Mouse (Mus musculus) adrenal gland, adult 18-20 months (tissue): ENCODE results near the gene Gramd4. TPM values are rescaled to one million over a fixed set of nuclear protein-coding genes. Genes with fewer than 3 reads are reported as not detected.

Experiments
- DNase-seq, 2 experiments: peaks; one replicate each; pipeline ENCODE4 v3.0.0; 2021 to 2022; ENCODE audit warnings: low spot score in 2 of 2
- long read RNA-seq, 2 experiments: library from polyadenylated mRNA; stranded (forward); transcript quantifications; one replicate each; pipeline ENCODE4 v2.0.0; 2021
- total RNA-seq, 2 experiments: library from RNA; stranded (reverse); gene quantifications; 1 replicate in 1 of 2; 2 replicates in 1 of 2; pipeline ENCODE4 v1.2.3; 2021

The Gramd4 gene
- total RNA-seq = 10 to 100 TPM; 12.7 to 14.6 TPM
- long read RNA-seq, experiment 1, full-length matches to known transcripts = 1 of 31 reads
- long read RNA-seq, experiment 1, partial matches to known transcripts = 2 of 31 reads
- long read RNA-seq, experiment 1, other reads (novel, unspliced or antisense) = 28 of 31 reads
- long read RNA-seq, experiment 2, partial matches to known transcripts = 12 of 39 reads
- long read RNA-seq, experiment 2, other reads (novel, unspliced or antisense) = 27 of 39 reads

- DNase-seq = no peak
Observed at GRCm38 (mm10) chr15:86057413-86057812, at the start of gene Gramd4. Gene Gramd4 (plus strand): TSS chr15:86057695.

- no peak for DNase-seq
Observed at GRCm38 (mm10) chr15:86013130-86013529, 44.4 kb upstream of the Gramd4 start.

- DNase-seq = no peak
Observed at GRCm38 (mm10) chr15:86013656-86014055, 43.8 kb upstream of the Gramd4 start.

- peak; percentile 39 to 43 for DNase-seq
Observed at GRCm38 (mm10) chr15:86015026-86015425, 42.5 kb upstream of the Gramd4 start.

GRCm38 (mm10) chr15:86015860-86016541, 41.5 kb upstream of the Gramd4 start:
- no peak for DNase-seq

- no peak for DNase-seq
Observed at GRCm38 (mm10) chr15:86017336-86017735, 40.2 kb upstream of the Gramd4 start.

- DNase-seq = no peak
Observed at GRCm38 (mm10) chr15:86018753-86019512, 38.6 kb upstream of the Gramd4 start.

GRCm38 (mm10) chr15:86020008-86020407, 37.5 kb upstream of the Gramd4 start:
- DNase-seq = no peak

GRCm38 (mm10) chr15:86021301-86021700, 36.2 kb upstream of the Gramd4 start:
- DNase-seq = no peak

GRCm38 (mm10) chr15:86021971-86022370, 35.5 kb upstream of the Gramd4 start:
- DNase-seq = no peak

- DNase-seq = no peak
Observed at GRCm38 (mm10) chr15:86027871-86028270, 29.6 kb upstream of the Gramd4 start.

- DNase-seq = no peak
Observed at GRCm38 (mm10) chr15:86029981-86030380, 27.5 kb upstream of the Gramd4 start.

GRCm38 (mm10) chr15:86032811-86033190, 24.7 kb upstream of the Gramd4 start:
- no peak for DNase-seq

GRCm38 (mm10) chr15:86033191-86033841, 24.2 kb upstream of the Gramd4 start, which contains the start of gene Celsr1:
Gene Celsr1 (minus strand): TSS chr15:86033777.
- DNase-seq = peak in 1 of 2 experiments; percentile 20

GRCm38 (mm10) chr15:86034021-86034523, 23.4 kb upstream of the Gramd4 start:
- no peak for DNase-seq

- DNase-seq = no peak
Observed at GRCm38 (mm10) chr15:86034781-86035360, 22.6 kb upstream of the Gramd4 start.

- DNase-seq = no peak
Observed at GRCm38 (mm10) chr15:86035913-86036312, 21.6 kb upstream of the Gramd4 start.

GRCm38 (mm10) chr15:86038802-86039201, 18.7 kb upstream of the Gramd4 start:
- DNase-seq = peak; percentile 66 to 68

GRCm38 (mm10) chr15:86041421-86041820, 16.1 kb upstream of the Gramd4 start:
- no peak for DNase-seq

GRCm38 (mm10) chr15:86042364-86042763, 15.1 kb upstream of the Gramd4 start:
- no peak for DNase-seq

- no peak for DNase-seq
Observed at GRCm38 (mm10) chr15:86049510-86049909, 8.0 kb upstream of the Gramd4 start.
